Mouse (Mus musculus) CH12.LX (cell line): ENCODE results near the gene Gm17622. TPM values are rescaled to one million over a fixed set of nuclear protein-coding genes. Genes with fewer than 3 reads are reported as not detected.

ENCODE experiments used
- DNase-seq: peaks from one replicate; pipeline ENCODE4 v3.0.0-alpha.2; 2013; ENCODE audit errors: extremely low read depth
- H3K27ac ChIP-seq: 2 replicates; pipeline ENCODE4 v1.5.1; 2012; ENCODE audit warnings: low read depth, mild to moderate bottlenecking, control low read depth, moderate library complexity; ENCODE audit not compliant: insufficient read depth
- H3K27me3 ChIP-seq: replicated peaks from 2 replicates; pipeline ENCODE3; 2012; ENCODE audit warnings: inconsistent platforms
- H3K36me3 ChIP-seq, 2 experiments: replicated peaks in 1 of 2; 2 replicates each; pipeline versions ENCODE3 to v1.6.1; 2012; ENCODE audit warnings: inconsistent platforms in 1 of 2, low read length in 1 of 2, mild to moderate bottlenecking in 1 of 2, mixed read lengths in 1 of 2, moderate library complexity in 1 of 2; ENCODE audit not compliant: control insufficient read depth in 1 of 2, insufficient read depth in 1 of 2
- H3K4me1 ChIP-seq, 2 experiments: 2 replicates each; pipeline ENCODE4 v1.6.1; 2012; ENCODE audit warnings: inconsistent platforms in 1 of 2, moderate library complexity in 1 of 2; ENCODE audit not compliant: insufficient read depth in 2 of 2, control insufficient read depth in 1 of 2
- H3K4me2 ChIP-seq: 2 replicates; pipeline ENCODE4 v1.6.1; 2012; ENCODE audit warnings: low read depth, mild to moderate bottlenecking, control low read depth; ENCODE audit not compliant: poor library complexity, insufficient read depth, severe bottlenecking
- H3K4me3 ChIP-seq, 3 experiments: fragments of 150-350 bp in 1 of 3; sonication (generic) in 1 of 3; replicated peaks in 1 of 3; 2 replicates each; pipeline versions ENCODE3 to v1.5.1; 2011 to 2012; ENCODE audit warnings: low read depth in 2 of 3, low read length in 2 of 3, mild to moderate bottlenecking in 2 of 3, moderate library complexity in 2 of 3, control low read depth in 1 of 3, improper control_type of control experiment in 1 of 3, inconsistent platforms in 1 of 3, mixed read lengths in 1 of 3; ENCODE audit not compliant: poor library complexity in 1 of 3
- H3K79me2 ChIP-seq: replicated peaks from 2 replicates; pipeline ENCODE4 v1.6.1; 2012; ENCODE audit warnings: mild to moderate bottlenecking, moderate library complexity; ENCODE audit not compliant: control insufficient read depth, poor library complexity, insufficient read depth, severe bottlenecking; ENCODE audit errors: extremely low read depth
- H3K9ac ChIP-seq: 2 replicates; pipeline ENCODE4 v1.6.1; 2012; ENCODE audit warnings: low read depth, mild to moderate bottlenecking, control low read depth, moderate library complexity; ENCODE audit not compliant: insufficient read depth
- H3K9me3 ChIP-seq: replicated peaks from 2 replicates; pipeline ENCODE3; 2012; ENCODE audit warnings: low read length, inconsistent platforms, mixed read lengths
- CHD1 ChIP-seq: IDR thresholded peaks from 2 replicates; pipeline ENCODE4 v1.6.1; 2012; ENCODE audit warnings: low read depth, low read length, improper control_type of control experiment, inconsistent platforms
- E2F4 ChIP-seq: IDR thresholded peaks from 2 replicates; pipeline ENCODE4 v1.6.1; 2011; ENCODE audit warnings: low read depth, low read length, improper control_type of control experiment; ENCODE audit not compliant: insufficient replicate concordance
- EP300 ChIP-seq: IDR thresholded peaks from 2 replicates; pipeline ENCODE4 v1.6.1; 2011; ENCODE audit warnings: low read length, improper control_type of control experiment
- ETS1 ChIP-seq: conservative IDR thresholded peaks from 2 replicates; pipeline ENCODE4 v1.6.1; 2012; ENCODE audit warnings: low read depth, mild to moderate bottlenecking, inconsistent platforms, low read length, improper control_type of control experiment, moderate library complexity
- GABPA ChIP-seq: IDR thresholded peaks from 2 replicates; pipeline ENCODE4 v1.6.1; 2012; ENCODE audit warnings: low read depth, low read length, improper control_type of control experiment, inconsistent platforms; ENCODE audit not compliant: insufficient replicate concordance
- HCFC1 ChIP-seq: IDR thresholded peaks from 2 replicates; pipeline ENCODE4 v1.6.1; 2012; ENCODE audit warnings: low read depth, mild to moderate bottlenecking, inconsistent platforms, low read length, improper control_type of control experiment
- MAFK ChIP-seq: IDR thresholded peaks from 2 replicates; pipeline ENCODE4 v1.6.1; 2011; ENCODE audit warnings: low read length, improper control_type of control experiment; ENCODE audit not compliant: insufficient replicate concordance
- MAX ChIP-seq: IDR thresholded peaks from 2 replicates; pipeline ENCODE4 v1.6.1; 2011; ENCODE audit warnings: low read length, improper control_type of control experiment
- MAZ ChIP-seq: IDR thresholded peaks from 2 replicates; pipeline ENCODE4 v1.6.1; 2012; ENCODE audit warnings: low read depth, mild to moderate bottlenecking, inconsistent platforms, low read length, improper control_type of control experiment, moderate library complexity
- NRF1 ChIP-seq: IDR thresholded peaks from 2 replicates; pipeline ENCODE4 v1.6.1; 2014; ENCODE audit warnings: low read depth, mild to moderate bottlenecking, inconsistent platforms, low read length, improper control_type of control experiment, moderate library complexity
- PAX5 ChIP-seq: IDR thresholded peaks from 2 replicates; pipeline ENCODE4 v1.6.1; 2012; ENCODE audit warnings: low read length, inconsistent platforms, mixed read lengths
- POLR2A ChIP-seq: IDR thresholded peaks from 2 replicates; pipeline ENCODE4 v1.6.1; 2011; ENCODE audit warnings: low read depth, mild to moderate bottlenecking, improper control_type of control experiment, low read length
- RCOR1 ChIP-seq: conservative IDR thresholded peaks from 2 replicates; pipeline ENCODE4 v1.6.1; 2012; ENCODE audit warnings: low read depth, mild to moderate bottlenecking, inconsistent platforms, low read length, improper control_type of control experiment
- SIN3A ChIP-seq: IDR thresholded peaks from 2 replicates; pipeline ENCODE4 v1.6.1; 2012; ENCODE audit warnings: low read length, improper control_type of control experiment, inconsistent platforms
- TCF12 ChIP-seq: IDR thresholded peaks from 2 replicates; pipeline ENCODE4 v1.6.1; 2014; ENCODE audit warnings: low read depth, mild to moderate bottlenecking, inconsistent platforms, low read length, improper control_type of control experiment
- UBTF ChIP-seq: IDR thresholded peaks from 2 replicates; pipeline ENCODE4 v1.6.1; 2012; ENCODE audit warnings: low read depth, mild to moderate bottlenecking, inconsistent platforms, low read length, improper control_type of control experiment, moderate library complexity
- ZKSCAN1 ChIP-seq: IDR thresholded peaks from 2 replicates; pipeline ENCODE4 v1.6.1; 2012; ENCODE audit warnings: low read depth, inconsistent platforms, low read length, improper control_type of control experiment, borderline replicate concordance
- dilution Hi-C: fragments of 300-500 bp; cut with MboI; formaldehyde crosslinking; loops from 2 replicates; pipeline ENCODE4 v1.14.3; 2020; ENCODE audit warnings: low sequenced_read_pairs; ENCODE audit not compliant: extremely low pct_unique_long_range_greater_than_20kb, extremely low pct_ligation_motif_present
- in situ Hi-C: fragments of 300-500 bp; cut with MboI; formaldehyde crosslinking; loops from 3 replicates; pipeline ENCODE4 v1.14.3; 2019; ENCODE audit warnings: low sequenced_read_pairs, low pct_ligation_motif_present, low pct_unique_long_range_greater_than_20kb, mixed read lengths
- polyA plus RNA-seq: library from polyadenylated mRNA; unstranded; fragments of >175 nt; gene quantifications from 2 replicates; pipeline ENCODE4 v1.2.1, GENCODE M21; 2012; ENCODE audit warnings: low read depth; ENCODE audit not compliant: insufficient read length
- total RNA-seq, 2 experiments: library from RNA; depleted of rRNA; stranded (reverse); fragments of 300-350 nt in 1 of 2; fragments of >200 nt in 1 of 2; gene quantifications; 2 replicates each; pipeline ENCODE4 v1.2.3; 2012 to 2014

The Gm17622 gene
- total and polyA plus RNA-seq, 3 experiments: not detected

GRCm38 (mm10) chr13:96458018-96458417, 32.5 kb upstream of the Gm17622 start:
- no peaks in the 10 kb centered on the region for H3K27me3 ChIP-seq
- no peak overlapping the region for H3K27ac ChIP-seq
- dilution Hi-C loops (no loop called here), in situ Hi-C loops (no loop called here)
- H3K4me2 ChIP-seq: no peak overlapping the region
- H3K9me3 ChIP-seq: no peaks in the 10 kb centered on the region
- no peaks in the 10 kb centered on the region for H3K79me2 ChIP-seq
- H3K9ac ChIP-seq: no peak overlapping the region
- no peaks in the 10 kb centered on the region for H3K4me1 ChIP-seq
- DNase-seq: no peak
- no peaks in the 10 kb centered on the region for H3K36me3 ChIP-seq
- H3K4me3 ChIP-seq: no peak overlapping the region
- TF ChIP-seq MAFK: no peak
- TF ChIP-seq NRF1: no peak
- no peak for TF ChIP-seq GABPA
- no peak for TF ChIP-seq HCFC1
- no peak for TF ChIP-seq SIN3A
- TF ChIP-seq EP300: no peak
- TF ChIP-seq UBTF: no peak
- no peak for TF ChIP-seq MAX
- no peak for TF ChIP-seq POLR2A
- no peak for TF ChIP-seq CHD1
- no peak for TF ChIP-seq PAX5
- no peak for TF ChIP-seq ETS1
- TF ChIP-seq TCF12: no peak
- no peak for TF ChIP-seq RCOR1
- no peak for TF ChIP-seq ZKSCAN1

GRCm38 (mm10) chr13:96458606-96459005, 31.9 kb upstream of the Gm17622 start:
- H3K9me3 ChIP-seq: no peaks in the 10 kb centered on the region
- dilution Hi-C loops (no loop called here), in situ Hi-C loops (no loop called here)
- H3K36me3 ChIP-seq: no peaks in the 10 kb centered on the region
- no peaks in the 10 kb centered on the region for H3K4me1 ChIP-seq
- no peak for DNase-seq
- H3K27me3 ChIP-seq: no peaks in the 10 kb centered on the region
- TF ChIP-seq E2F4 (no peak), POLR2A (no peak), MAZ (no peak)
- no peak overlapping the region for H3K4me3 ChIP-seq
- H3K79me2 ChIP-seq: no peaks in the 10 kb centered on the region
- H3K27ac ChIP-seq: no peak overlapping the region
- H3K9ac ChIP-seq: no peak overlapping the region
- no peak overlapping the region for H3K4me2 ChIP-seq
